Mouse (Mus musculus): ENCODE results near the gene Unc45a.

DNA sequence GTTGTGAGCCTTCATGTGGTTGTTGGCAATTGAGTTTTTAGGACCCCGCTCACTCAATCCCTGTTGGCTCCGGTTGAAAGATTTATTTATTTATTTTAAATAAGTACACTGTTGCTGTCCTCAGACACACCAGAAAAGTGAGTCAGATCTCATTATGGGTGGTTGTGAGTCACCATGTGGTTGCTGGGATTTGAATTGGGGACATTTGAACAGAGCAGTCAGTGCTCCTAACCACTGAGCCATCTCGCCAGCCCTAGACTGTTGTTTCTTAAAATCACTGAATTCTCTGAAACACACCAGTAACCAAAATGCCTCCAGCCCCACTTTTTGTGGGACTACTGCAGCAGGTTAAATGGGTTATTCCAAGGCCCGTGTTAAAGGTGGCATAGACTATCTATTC is 42.1 kb downstream of the Unc45a start:
- no peak for TF ChIP-seq CTCF (conservative IDR thresholded peaks at IDR 0.05; ENCODE audit: low read length)
- no peak for TF ChIP-seq NANOG (IDR thresholded peaks at IDR 0.05; ENCODE audit: borderline replicate concordance, low read length)
- TF ChIP-seq POU5F1 (IDR thresholded peaks at IDR 0.05; ENCODE audit: borderline replicate concordance, low read length), result no peak
